Mouse (Mus musculus) spleen, adult 12 weeks (tissue): Measurements from ENCODE around the gene Gadd45a.
A peak's percentile ranks its signal among the peaks of the same experiment; 100 is the strongest.

Experiments
- DNase-seq: peaks from one replicate; pipeline ENCODE4 v3.0.0; 2022; ENCODE audit warnings: low spot score

Gene Gadd45a

DNA sequence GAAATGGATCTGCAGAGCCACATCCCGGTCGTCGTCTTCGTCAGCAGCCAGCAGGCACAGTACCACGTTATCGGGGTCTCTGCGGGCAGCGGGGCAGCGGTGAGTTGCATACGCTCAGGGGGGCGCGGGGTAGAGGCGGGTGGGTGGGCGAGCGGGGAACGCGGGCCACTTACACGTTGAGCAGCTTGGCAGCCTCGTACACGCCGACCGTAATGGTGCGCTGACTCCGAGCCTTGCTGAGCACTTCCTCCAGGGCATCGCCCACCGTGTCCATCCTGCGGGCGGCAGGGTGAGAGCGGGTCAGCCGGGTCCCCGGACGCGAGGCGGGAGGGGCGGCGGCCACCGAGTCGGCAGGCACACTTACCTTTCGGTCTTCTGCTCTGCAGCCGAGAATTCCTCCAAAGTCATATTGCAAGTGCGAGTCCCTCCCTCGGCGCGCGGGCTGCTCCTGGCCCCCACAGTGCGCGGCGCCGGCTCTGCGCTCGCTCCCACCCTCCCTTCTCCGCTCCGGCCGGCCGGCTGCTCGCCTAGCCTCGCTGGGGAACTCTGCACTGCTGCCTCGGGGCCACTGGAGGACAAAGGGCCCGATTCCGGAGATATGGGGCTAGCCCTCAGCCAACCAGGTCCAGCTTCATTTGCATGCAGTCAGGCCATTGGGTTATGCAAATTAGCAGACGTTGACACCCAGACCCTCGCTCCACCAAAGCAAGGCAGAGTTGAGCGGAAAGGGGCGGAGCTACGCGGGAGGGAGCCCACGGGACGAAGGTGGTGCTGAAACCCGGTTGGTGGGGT is at the start of gene Gadd45a:
Gene Gadd45a (minus strand): TSS at position 621 of the 792 bp plus-strand sequence.
- DNase-seq = peak; percentile 90

DNA sequence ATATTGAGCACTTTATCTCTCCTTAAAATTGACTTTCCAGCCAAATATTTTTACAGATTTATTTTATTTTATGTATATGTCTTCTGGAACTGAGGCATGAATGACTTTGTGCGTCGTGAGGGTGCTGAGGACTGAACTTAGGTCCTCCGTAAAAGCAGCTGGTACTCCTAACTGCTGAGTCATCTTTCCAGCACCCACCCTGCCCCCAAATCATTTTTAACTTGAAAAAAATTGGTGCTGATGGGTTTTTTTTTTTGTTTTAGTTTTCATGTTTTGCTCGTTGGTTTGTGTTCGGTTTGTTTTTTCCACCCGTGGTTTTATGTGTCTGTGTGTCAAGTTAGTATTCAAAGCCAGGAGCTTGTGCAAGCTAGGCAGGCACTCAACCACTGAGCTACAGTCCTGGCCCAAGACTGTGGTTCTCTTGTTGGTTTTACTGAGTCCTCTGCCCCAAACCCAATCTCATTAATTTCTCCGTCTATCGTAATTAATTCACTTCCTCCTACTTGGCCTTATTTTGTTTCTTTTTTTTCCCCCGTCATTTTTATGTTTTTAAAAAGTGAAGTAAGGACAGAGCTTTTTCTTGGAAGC is 48.7 kb upstream of the Gadd45a start:
- no peak for DNase-seq

DNA sequence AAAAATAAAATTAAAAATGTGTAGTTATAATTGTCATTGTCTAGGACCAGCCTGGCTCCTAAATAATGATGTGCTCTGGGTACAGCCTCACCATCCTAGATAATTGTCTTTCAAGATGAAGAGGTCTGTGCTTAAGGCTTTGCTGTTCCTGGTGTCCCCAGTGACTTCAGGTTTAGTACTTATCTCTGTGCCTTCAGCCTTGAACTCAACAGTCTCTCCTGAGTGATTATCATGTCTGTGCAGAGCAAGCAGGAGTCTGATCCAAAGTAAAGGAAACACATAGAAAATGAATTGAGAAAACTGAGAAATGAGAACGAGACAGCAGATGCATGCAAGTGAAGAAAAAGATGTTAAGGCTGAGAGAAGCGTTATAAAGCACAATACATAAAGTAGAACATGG is 47.2 kb upstream of the Gadd45a start:
- DNase-seq = no peak

DNA sequence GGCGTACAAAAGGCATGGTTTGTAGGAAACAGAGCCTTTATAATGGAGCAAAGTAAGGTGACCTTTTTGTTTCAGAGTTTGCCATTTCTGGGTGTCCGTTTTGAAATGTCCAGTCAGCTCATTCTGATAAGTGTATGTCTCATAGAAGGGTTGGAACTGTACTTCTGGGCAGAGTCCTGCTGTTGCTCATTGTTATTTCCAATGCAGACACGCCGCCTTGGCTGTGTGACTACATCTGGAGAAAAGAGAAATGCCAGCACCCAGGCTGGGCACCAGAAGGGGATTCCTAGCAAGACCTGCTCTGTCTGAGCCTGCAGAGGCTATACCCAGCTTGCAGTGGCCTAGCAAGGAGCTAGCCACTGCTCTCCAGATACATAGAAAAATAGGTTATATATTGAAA is 43.9 kb upstream of the Gadd45a start:
- no peak for DNase-seq

DNA sequence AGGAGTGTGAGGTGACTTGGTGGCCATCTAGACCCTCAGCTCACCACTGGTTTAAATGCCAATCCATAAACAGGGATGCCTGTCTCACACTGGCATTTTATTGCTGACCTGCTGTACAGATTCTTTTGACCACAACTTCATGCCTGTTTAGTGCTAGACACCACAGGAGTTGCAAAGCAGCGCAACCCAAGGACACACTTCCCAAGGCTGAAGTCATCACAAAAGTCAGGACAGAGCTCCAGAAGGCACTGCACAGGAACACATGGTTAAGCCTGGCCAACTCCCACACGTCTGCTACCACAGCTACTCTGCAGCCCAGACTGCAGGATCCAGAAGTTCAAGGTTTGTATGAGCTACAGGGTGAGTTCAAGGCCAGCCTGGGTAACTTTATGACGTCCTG is 40.8 kb upstream of the Gadd45a start:
- DNase-seq = no peak

DNA sequence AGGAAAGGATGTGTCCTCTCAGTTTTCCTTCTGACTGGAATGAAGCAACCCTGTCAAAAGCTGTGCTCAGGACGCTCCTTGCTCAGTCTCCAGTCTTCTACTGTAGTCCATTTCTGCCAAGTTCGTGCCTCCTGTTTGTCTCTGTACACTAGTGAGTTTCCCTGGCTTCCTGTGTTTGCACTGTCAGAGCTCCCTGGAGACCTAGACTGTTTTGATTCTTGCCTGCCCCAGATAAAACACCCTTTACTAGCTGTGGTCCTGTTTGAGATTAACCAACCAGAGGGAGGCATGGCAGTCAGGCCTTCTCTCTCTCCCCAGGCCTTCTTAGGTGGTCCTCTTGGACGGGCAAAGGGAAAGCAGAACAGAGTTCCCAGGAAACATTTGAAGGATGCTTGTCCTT is 40.2 kb upstream of the Gadd45a start:
- no peak for DNase-seq

DNA sequence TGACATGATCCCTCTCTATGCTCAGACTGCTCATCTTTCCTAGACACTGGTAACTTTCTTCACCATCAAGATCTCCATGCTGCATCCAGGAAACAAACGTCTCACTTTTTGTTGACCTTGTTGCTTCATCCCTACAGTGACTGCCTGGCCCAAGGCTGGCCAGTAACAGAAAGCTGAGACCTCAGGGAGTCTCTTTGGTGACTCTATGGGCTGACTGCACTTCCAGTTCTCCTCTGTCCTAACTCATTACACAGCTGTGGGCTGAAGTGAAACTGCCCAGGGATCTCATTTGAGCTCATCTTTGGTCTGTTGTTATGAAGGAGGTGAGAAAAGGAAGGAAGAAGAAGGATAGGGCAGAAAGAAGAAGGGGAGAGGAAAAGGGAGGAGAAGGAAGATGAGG is 39.1 kb upstream of the Gadd45a start:
- DNase-seq = no peak

DNA sequence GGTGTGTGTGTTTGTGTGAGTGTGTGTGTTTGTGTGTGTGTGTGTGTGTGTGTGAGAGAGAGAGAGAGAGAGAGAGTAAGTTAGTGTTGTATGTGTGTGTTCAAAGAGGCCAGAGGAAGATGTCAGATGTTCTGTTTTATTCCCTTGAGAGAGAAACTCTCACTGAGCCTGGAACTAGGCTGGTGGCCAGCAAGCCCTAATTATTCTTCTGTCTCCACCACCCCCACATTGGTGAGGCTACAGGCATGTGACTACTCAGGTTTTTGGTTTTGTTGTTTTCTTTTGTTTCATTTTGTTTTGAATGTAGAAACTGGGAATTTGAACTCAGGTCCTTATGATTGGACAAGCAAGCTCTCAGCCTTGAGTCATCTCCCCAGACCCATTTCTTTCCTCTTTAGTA is 37.6 kb upstream of the Gadd45a start:
- DNase-seq = no peak

DNA sequence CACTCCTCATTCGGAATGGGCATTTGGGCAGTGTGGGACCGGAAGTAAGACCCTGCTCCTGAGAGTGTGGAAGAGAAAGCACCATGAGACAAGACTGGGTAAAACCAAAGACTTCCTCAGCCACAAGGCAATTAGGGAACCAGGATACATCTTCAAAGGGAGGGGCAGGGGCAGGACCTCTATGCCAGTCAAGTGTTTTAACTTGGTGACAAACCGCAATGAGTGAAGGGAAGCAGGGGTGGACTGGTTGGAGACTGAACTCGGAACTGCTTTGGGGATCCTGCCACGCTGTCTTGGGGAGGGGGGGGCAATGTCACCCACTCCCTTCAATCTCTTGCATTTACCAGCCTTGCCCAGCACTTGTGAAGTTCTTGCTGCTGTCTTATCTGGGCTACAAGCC is 36.7 kb upstream of the Gadd45a start:
- no peak for DNase-seq

DNA sequence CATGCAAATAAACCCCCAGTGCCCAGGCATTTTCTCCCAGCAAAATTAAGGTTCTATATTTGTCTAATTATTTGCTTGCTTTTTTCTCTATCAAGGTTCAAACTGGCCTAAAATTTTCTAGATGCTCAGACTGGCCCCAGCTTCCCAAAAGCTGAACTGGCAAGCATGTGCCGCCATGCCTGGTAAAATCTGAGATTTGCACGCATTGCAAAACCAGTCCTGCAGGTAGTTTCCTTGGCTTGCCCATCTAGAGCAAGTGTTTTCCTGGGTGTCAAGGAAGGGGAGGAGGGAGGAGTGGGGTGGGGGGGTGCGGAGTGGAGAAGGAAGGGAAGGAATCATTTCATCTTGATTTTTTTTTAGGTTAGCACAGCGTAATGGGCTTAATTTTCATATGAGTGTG is 36.2 kb upstream of the Gadd45a start:
- no peak for DNase-seq

DNA sequence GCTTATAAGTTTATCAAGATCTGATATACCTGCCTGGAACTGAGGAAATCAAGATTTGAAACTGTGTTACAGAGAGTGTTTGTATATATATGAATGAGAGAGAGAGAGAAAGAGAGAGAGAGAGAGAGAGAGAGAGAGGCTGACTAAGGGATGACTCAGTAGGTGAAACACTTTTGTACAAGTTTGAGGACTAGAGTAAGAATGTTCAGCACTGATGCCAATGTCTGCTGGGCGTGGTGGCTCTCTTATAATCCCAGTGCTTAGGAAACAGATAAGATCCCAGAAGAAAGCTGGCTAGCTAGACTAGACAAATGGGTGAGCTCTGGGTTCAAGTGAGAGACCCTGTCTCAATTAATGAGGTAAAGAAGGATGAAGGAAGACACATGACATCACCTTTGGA is 34.4 kb upstream of the Gadd45a start:
- no peak for DNase-seq

DNA sequence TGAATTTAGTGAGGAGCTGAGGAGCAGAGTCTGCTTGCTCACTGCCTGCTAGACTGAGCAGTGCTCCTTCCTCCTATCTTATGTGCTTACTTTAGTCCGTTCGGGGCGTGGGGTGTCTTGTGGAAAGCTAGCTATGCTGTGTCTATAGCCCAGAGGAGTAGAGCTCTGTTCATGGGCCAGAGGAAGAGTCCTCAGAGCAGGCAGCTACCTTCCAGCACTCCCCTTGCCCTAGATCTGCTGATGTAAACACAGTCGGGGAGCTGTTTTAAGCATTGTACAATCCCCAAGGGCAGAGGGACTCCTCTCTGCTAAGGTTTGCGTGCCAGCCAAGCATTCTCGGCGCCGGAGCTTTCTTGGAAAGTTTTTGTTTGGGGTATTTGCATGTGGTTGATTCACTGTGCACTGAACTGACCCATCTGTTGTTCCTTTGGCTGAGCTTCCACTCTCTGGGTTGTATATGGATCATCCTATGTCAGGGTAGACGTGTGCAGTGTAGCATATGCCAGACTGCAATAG is 32.6 kb upstream of the Gadd45a start:
- DNase-seq = no peak

DNA sequence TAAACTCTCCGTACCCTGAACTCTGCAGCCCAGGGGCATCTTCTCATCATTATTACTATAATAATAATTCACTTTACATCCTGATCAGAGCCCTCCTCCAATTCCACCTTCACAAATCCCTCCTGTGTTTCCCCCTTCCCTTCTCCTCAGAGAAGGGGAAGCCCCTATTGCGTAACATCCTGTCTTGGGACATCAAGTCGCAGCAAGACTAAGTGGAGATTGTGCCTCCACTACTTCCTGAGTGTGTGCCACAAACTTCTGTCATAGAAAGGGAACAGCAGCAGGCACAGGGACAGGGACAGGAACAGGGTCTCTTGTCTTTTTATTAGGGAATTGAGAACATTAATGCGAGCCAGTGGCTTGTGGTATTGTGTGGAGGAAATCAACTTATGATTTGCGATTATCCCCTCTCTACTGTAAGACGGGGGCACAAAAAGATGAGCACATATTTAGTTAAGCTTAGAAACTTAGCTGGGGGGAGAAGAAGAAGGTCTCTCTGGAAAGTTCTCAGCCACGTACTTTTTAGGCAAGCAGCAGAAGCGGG is 32.0 kb upstream of the Gadd45a start:
- no peak for DNase-seq

DNA sequence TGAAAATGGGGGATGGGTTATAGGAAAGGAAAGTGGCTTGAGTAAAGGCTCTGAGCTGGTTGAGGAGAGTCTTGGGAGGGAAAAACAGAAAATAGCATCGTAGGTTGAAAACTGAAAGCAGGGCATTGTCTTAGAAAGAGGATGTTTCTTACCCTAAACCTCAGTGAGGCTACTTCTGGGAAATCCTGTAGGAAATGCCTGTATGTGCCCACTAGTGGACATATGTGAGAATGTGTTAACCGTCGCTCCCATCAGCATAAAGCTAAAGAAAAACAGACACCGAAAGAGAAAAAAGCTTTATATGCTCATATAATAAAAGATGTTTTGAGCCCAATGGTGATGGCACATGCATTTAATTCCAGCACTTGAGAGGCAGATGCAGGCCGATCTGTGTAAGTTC is 22.8 kb upstream of the Gadd45a start:
- DNase-seq = no peak

DNA sequence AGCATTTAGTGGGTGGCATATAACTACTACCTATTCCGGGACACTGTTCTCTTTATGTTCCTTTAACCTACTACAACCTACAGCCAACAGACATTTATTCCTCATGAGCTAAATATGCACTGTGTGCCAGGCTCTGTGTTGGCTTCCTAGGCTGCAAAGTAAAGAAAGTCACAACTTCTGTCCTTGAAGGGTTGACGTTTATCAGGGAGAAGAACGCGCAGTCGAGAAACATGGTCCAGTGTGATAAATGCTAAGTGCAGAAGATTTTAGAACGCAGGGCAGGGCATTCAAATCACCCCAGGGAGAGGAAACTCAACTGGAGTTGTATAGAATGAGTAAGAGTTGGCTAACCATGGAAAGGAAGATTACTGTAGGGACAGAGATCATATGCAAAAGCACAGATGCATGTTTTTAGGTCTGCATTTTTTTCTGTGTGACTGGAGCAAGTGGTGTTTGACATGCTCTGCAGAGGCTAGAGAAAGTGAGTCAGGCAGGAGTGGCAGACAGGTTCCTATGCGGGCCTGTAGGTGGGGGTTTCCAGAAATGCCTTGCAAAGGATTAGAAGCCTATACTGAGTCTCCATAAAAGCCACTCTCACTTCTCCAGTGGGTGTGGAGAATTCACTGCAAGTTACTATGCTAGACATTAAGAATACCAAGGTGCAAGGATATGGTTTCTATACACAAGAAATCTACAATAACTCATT is 20.9 kb upstream of the Gadd45a start:
- DNase-seq = peak; percentile 59

DNA sequence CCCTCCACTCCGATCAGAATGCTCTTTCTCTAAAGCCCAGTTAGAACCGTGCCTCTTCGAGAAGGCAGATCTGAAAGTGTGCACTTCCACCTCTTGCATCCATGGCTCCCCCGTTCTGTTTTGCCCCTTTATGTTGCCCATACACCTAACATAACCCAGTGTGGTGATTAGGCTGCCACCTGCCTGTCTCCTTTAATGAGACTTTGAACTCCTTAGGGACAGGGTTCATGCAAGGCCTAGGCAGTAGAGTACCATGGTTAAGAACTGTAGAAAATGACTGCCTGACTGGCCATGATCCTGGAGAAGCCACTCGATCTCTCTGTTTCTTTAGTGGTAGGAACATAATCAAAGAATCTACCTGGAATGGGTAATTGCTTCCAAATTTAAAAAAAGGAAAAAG is 20.3 kb upstream of the Gadd45a start:
- no peak for DNase-seq

DNA sequence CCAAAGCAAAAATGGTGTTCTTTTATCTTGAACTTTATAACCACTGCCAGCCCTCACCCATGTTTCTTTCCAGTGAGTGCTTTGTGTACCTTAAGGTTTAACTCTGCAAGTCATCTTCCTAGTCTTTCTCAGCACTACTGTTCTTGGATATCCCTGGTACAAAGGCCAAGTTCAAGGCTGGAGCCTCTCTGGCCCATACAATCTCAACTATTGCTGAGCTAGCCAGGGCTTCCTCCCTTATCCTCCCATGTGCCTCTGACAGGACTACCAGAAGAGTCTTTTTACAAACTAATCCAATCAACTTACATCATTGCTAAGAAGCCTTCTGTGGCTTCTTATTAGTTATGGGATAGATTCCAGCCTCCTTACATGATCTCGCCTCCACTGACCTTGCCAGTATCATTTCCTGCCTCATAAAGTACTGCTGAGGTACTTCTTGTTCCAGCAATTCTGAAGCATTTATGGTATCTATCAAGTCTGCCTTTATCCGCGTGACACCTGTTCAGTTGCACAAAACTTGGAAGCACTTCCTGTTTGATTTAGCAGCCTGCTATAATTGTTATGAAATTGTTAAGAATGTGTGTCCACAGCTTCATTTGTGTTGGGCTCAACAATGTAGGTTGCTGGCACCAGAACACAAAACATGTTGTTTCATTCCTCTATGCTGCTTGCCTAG is 19.8 kb upstream of the Gadd45a start:
- DNase-seq = no peak

DNA sequence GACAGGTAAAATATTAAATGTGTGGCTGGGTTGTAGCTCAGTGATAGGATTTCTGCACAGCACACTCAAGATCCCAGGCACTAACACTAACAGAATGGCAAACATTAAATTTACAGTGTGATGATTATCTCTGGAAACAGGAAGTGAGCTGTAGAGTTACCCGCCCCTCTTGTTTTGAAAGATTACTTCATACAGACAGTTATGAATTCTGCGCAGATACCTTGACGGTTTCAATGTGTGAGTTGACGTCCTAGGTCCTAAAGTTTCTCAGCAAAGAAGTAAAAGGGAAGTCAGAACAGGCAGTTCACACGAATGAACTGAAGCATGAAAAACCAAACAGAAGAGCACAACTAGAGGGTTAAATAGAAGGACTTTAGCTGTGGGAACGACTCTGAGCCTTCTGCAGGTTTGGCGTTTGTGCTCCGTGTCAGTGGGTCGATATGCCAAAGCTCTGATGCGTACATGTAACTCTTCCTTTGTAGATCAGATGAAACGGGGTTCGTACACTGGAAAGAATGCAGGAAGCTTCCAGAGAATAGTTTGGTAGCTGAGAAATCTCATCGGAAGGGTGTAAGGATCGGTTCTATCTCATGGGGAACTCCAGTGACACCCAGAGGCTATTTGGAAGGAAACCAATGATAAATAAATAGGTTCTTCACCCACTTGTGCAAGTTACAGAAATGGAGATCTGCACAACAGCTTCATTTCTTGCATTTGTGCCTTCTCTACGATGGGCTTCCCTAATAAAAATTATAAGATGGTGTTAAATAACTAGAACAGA is 19.0 kb upstream of the Gadd45a start:
- DNase-seq = no peak

DNA sequence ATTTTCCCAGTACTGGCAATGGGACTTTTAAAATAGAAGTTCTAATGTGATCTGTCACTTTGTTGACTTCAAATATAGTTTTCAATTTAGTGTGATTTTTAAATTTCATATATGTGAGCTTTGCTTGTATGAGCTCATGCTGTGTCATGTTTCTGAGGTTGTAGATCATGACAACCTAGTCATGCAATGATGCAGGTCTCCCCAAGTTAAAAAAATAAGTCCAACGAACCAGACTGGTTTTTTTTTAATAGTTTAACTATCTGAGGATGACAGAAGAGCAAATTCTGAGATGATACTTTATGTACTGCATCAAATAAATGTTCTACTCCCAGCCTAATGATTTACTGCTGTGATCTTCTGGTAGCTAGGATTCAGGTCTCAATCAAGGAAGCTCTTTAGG is 12.8 kb upstream of the Gadd45a start:
- DNase-seq = no peak

DNA sequence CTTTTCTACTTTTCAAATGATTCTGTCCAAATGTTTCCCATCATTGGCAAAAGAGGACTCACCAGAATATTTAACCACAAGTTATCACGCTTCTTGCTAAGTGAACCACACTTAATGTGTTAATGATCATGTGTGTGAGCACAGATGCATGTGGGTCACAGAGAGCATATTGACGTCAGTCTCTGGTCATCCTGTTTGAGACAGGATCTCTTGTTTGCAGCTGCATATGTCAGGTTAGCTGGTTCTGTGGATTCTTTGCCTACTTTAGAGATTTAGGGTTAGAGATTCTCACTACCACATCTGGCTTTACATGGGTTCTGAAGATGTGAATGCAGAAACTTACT is 12.4 kb upstream of the Gadd45a start:
- no peak for DNase-seq

DNA sequence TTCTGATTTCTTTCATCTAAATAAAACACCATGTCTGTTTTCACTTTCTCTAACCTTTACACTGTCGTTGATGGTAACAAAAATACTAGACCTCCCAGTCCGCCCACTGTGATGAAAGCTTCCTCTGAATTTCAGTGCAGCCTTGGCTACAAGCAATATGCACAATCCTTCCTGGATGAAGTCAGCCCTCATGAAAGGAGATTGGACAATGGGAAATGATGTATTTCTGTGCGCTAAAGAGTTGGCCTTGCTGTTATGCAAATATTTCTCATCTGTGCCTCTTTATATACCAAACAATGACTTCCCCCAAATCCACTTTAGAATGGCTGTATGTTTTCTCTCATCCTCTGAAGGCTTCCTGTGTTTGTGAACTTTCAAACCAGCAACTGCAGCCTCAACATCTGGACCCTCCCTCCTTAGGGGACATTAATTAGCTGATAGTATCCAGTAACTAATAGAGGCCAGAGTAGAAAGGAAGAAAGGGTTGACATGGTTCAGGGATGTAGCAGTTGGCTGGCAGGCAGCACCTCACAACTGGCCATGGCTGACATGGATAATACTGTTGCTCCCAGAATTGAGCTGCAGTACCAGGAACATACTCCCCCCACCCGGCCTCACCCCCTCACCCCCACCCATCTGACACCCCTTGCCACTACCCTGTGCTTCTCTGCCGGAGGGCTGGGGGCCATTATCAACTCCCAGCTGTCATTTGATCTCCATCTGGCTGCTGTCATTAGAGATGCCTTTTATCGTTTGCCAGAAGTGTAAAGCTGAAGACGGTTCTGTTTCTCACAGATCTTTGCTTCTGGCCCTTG is 11.8 kb upstream of the Gadd45a start:
- no peak for DNase-seq
